Mouse (Mus musculus): ENCODE results near the gene Scarb2. TPM values are rescaled to one million over a fixed set of nuclear protein-coding genes. Genes with fewer than 3 reads are reported as not detected.

The Scarb2 gene
- total RNA-seq, 1 experiment, result 39.0 TPM

DNA sequence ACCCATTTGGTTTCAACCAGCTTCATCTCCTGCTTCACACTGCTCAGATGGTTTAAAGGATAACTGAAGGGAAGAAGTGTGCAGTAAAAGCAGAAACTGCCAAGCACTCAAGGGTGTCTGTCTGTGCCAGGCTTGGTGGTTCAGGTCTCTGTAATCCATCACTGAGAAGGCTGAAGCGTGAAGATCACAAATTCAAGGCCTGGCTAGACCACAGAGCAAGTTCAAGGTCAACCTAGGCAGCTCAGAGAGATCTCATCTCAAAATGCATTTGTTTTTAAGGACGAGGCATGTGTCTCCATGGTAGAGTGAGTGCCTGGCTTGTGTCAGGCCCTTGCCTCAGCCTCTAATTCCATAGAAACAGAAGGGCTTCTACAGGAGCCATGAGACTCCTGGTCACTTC lies 61.6 kb downstream of the Scarb2 start:
- H3K27ac ChIP-seq (ENCODE audit: insufficient read depth, low read depth, low read length, poor library complexity, severe bottlenecking), result no peak overlapping the region
- H3K9ac ChIP-seq (ENCODE audit: insufficient read depth, low read depth, low read length, poor library complexity, severe bottlenecking), result no peak overlapping the region
- H3K9me3 ChIP-seq (ENCODE audit: control insufficient read depth, insufficient read depth, low read depth, low read length), result no peaks in the 10 kb centered on the region
- H3K4me1 ChIP-seq (ENCODE audit: control insufficient read depth in 2 of 2, insufficient read depth in 2 of 2, low read length in 2 of 2, poor library complexity in 1 of 2), result no peaks in the 10 kb centered on the region
- peaks cover 31% of the 10 kb centered on the region for H3K36me3 ChIP-seq (ENCODE audit: control insufficient read depth, insufficient read depth, low read length, poor library complexity, severe bottlenecking)
- no peak for DNase-seq (ENCODE audit: low read depth, low spot score)
- TF ChIP-seq HCFC1 (IDR thresholded peaks at IDR 0.05; ENCODE audit: borderline replicate concordance, insufficient read depth, low read length) (no peak), MAFK (IDR thresholded peaks at IDR 0.05; ENCODE audit: insufficient read depth, low read depth, low read length) (no peak), CHD2 (IDR thresholded peaks at IDR 0.05; ENCODE audit: low read depth, low read length) (no peak), ZC3H11A (IDR thresholded peaks at IDR 0.05; ENCODE audit: borderline replicate concordance, low read depth, low read length) (no peak), ZNF384 (IDR thresholded peaks at IDR 0.05; ENCODE audit: low read depth, low read length) (no peak)
- in situ Hi-C loops (cut with MboI; ENCODE audit: low sequenced_read_pairs in 2 of 2, unreplicated experiment in 2 of 2), result no loop called here
- H3K4me3 ChIP-seq (ENCODE audit: insufficient read depth in 1 of 2, low read depth in 1 of 2, low read length in 2 of 2, poor library complexity in 1 of 2, severe bottlenecking in 1 of 2), result no peak overlapping the region

DNA sequence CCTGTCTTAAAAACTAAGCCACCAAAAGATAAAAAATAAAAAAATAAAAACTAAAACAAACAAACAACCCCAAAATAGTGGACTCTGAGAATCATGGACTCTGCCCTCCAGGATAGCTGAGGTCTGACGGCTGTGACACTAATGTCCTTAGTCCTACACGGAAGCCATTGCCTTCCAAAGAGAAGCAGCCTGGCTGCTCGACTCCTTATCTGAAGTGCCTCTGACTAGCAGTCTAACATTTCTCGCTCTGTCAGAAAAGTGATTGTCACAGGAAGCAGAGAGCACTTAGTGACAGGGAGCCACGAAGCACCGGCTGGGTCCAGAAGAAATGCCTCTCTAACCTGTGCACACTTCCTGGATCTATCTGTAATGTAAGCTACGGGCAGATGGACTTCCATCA lies 63.7 kb downstream of the Scarb2 start:
- Histone ChIP-seq H3K4me3 (ENCODE audit: insufficient read depth in 1 of 2, low read depth in 1 of 2, low read length in 2 of 2, poor library complexity in 1 of 2, severe bottlenecking in 1 of 2) (no peak overlapping the region), H3K4me1 (ENCODE audit: control insufficient read depth in 2 of 2, insufficient read depth in 2 of 2, low read length in 2 of 2, poor library complexity in 1 of 2) (peaks cover 0 to under 1% of the 10 kb centered on the region in 2 experiments; a peak in 1 of 4 replicates), H3K36me3 (ENCODE audit: control insufficient read depth, insufficient read depth, low read length, poor library complexity, severe bottlenecking) (peaks cover 17% of the 10 kb centered on the region), H3K27ac (ENCODE audit: insufficient read depth, low read depth, low read length, poor library complexity, severe bottlenecking) (no peak overlapping the region), H3K9me3 (ENCODE audit: control insufficient read depth, insufficient read depth, low read depth, low read length) (no peaks in the 10 kb centered on the region), H3K9ac (ENCODE audit: insufficient read depth, low read depth, low read length, poor library complexity, severe bottlenecking) (no peak overlapping the region)
- DNase-seq (ENCODE audit: low read depth, low spot score), result no peak
- TF ChIP-seq CHD2 (IDR thresholded peaks at IDR 0.05; ENCODE audit: low read depth, low read length) (no peak), ZC3H11A (IDR thresholded peaks at IDR 0.05; ENCODE audit: borderline replicate concordance, low read depth, low read length) (no peak), ZNF384 (IDR thresholded peaks at IDR 0.05; ENCODE audit: low read depth, low read length) (no peak), MAFK (IDR thresholded peaks at IDR 0.05; ENCODE audit: insufficient read depth, low read depth, low read length) (no peak), HCFC1 (IDR thresholded peaks at IDR 0.05; ENCODE audit: borderline replicate concordance, insufficient read depth, low read length) (no peak)
- in situ Hi-C loops (cut with MboI; ENCODE audit: low sequenced_read_pairs in 2 of 2, unreplicated experiment in 2 of 2), result no loop called here

DNA sequence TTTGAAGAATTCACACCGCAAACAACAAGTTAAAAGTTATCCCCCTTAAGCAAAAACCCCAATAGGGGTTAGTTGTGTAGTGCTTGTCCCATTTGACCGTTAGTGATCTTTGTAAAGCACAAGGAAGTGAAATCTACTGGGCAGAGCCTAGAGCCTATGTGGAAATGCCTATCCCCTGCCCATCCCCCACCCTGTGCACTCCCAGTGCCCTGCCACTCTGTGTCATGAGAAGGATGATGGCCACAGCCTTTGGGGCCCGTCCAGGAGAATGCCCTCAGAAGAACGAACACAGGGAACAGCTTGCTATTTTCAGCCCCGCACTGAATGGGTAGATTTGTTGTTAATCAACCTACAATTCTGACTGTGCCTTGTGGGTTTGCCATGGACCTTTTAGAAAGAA lies 65.1 kb downstream of the Scarb2 start:
- no peak for TF ChIP-seq MAFK (IDR thresholded peaks at IDR 0.05; ENCODE audit: insufficient read depth, low read depth, low read length)
- no peak for TF ChIP-seq HCFC1 (IDR thresholded peaks at IDR 0.05; ENCODE audit: borderline replicate concordance, insufficient read depth, low read length)
- DNase-seq (ENCODE audit: low read depth, low spot score), result no peak
- peaks cover 8% of the 10 kb centered on the region for H3K36me3 ChIP-seq (ENCODE audit: control insufficient read depth, insufficient read depth, low read length, poor library complexity, severe bottlenecking)
- peaks cover 0 to 2% of the 10 kb centered on the region in 2 experiments; a peak in 1 of 4 replicates for H3K4me1 ChIP-seq (ENCODE audit: control insufficient read depth in 2 of 2, insufficient read depth in 2 of 2, low read length in 2 of 2, poor library complexity in 1 of 2)
- in situ Hi-C loops (cut with MboI; ENCODE audit: low sequenced_read_pairs in 2 of 2, unreplicated experiment in 2 of 2), result no loop called here
- no peak overlapping the region for H3K9ac ChIP-seq (ENCODE audit: insufficient read depth, low read depth, low read length, poor library complexity, severe bottlenecking)
- no peaks in the 10 kb centered on the region for H3K9me3 ChIP-seq (ENCODE audit: control insufficient read depth, insufficient read depth, low read depth, low read length)
- H3K4me3 ChIP-seq (ENCODE audit: insufficient read depth in 1 of 2, low read depth in 1 of 2, low read length in 2 of 2, poor library complexity in 1 of 2, severe bottlenecking in 1 of 2), result no peak overlapping the region
- no peak overlapping the region for H3K27ac ChIP-seq (ENCODE audit: insufficient read depth, low read depth, low read length, poor library complexity, severe bottlenecking)

DNA sequence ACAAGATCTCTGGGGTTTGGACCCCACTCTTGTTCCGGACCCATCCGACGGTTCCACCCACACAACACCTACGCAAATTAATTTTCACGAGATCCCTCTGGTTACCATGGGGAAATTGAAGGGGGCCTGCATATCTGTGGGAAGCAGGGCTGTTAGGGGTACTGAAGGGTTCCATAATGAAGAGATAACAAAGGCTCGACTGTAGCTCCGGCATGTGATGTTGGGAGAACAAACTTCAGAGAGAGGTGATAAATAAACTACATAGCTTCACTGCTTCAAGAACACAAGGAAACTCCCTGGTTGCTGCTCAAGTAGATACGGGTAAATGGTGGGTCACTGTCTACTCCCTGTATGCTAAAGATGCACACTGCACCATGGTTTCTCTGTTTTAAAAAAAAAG lies 68.1 kb downstream of the Scarb2 start:
- TF ChIP-seq ZNF384 (IDR thresholded peaks at IDR 0.05; ENCODE audit: low read depth, low read length) (no peak), MAFK (IDR thresholded peaks at IDR 0.05; ENCODE audit: insufficient read depth, low read depth, low read length) (no peak), CHD2 (IDR thresholded peaks at IDR 0.05; ENCODE audit: low read depth, low read length) (no peak)
- Histone ChIP-seq H3K9ac (ENCODE audit: insufficient read depth, low read depth, low read length, poor library complexity, severe bottlenecking) (no peak overlapping the region), H3K4me3 (ENCODE audit: insufficient read depth in 1 of 2, low read depth in 1 of 2, low read length in 2 of 2, poor library complexity in 1 of 2, severe bottlenecking in 1 of 2) (no peak overlapping the region), H3K9me3 (ENCODE audit: control insufficient read depth, insufficient read depth, low read depth, low read length) (no peaks in the 10 kb centered on the region), H3K4me1 (ENCODE audit: control insufficient read depth in 2 of 2, insufficient read depth in 2 of 2, low read length in 2 of 2, poor library complexity in 1 of 2) (peaks cover 0 to 3% of the 10 kb centered on the region in 2 experiments; a peak in 1 of 4 replicates), H3K27ac (ENCODE audit: insufficient read depth, low read depth, low read length, poor library complexity, severe bottlenecking) (no peak overlapping the region), H3K36me3 (ENCODE audit: control insufficient read depth, insufficient read depth, low read length, poor library complexity, severe bottlenecking) (no peaks in the 10 kb centered on the region)
- DNase-seq (ENCODE audit: low read depth, low spot score), result no peak
- in situ Hi-C loops (cut with MboI; ENCODE audit: low sequenced_read_pairs in 2 of 2, unreplicated experiment in 2 of 2), result no loop called here

DNA sequence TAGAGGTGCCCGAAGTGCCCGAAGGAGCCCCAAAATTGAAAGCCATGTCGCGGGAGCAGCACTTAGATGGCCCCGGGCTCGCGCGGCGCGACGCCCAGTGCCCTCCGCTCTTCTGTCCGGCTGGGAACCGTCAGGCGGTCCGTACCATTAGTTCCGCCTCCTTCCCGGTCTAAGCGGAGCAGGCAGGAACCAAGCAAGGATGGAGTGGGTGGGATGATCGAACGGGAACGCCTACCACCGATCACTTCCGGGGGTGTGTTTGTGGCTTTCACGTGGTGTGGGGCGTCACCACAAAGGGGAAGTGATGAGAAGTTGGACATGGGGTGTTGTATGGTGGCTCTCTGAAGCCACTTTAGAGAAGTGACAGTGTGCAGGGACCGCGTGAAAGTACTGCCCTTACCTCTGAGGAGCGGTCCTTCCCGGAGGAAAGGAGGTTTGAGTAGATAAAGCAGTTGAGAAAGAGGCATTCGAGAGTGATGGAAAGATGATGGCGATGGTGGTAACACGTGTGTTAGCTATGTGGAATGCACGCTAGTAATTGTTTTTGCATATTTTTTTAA lies 71.5 kb downstream of the Scarb2 start, which contains the start of gene Nup54:
Gene Nup54 (minus strand): TSS at position 195 of the 560 bp plus-strand sequence.
- TF ChIP-seq HCFC1 (IDR thresholded peaks at IDR 0.05; ENCODE audit: borderline replicate concordance, insufficient read depth, low read length), result peak; percentile 90
- TF ChIP-seq CHD2 (IDR thresholded peaks at IDR 0.05; ENCODE audit: low read depth, low read length), result no peak
- Histone ChIP-seq H3K4me3 (ENCODE audit: insufficient read depth in 1 of 2, low read depth in 1 of 2, low read length in 2 of 2, poor library complexity in 1 of 2, severe bottlenecking in 1 of 2) (peak within 1 kb of the TSS; percentile 83 to 98), H3K36me3 (ENCODE audit: control insufficient read depth, insufficient read depth, low read length, poor library complexity, severe bottlenecking) (peaks cover 7% of the 10 kb centered on the region), H3K27ac (ENCODE audit: insufficient read depth, low read depth, low read length, poor library complexity, severe bottlenecking) (peak within 1 kb of the TSS; percentile 81), H3K4me1 (ENCODE audit: control insufficient read depth in 2 of 2, insufficient read depth in 2 of 2, low read length in 2 of 2, poor library complexity in 1 of 2) (peaks cover 0 to 3% of the 10 kb centered on the region in 2 experiments; a peak in 2 of 4 replicates), H3K9ac (ENCODE audit: insufficient read depth, low read depth, low read length, poor library complexity, severe bottlenecking) (peak within 1 kb of the TSS; percentile 97), H3K9me3 (ENCODE audit: control insufficient read depth, insufficient read depth, low read depth, low read length) (no peaks in the 10 kb centered on the region)
- in situ Hi-C loops (cut with MboI; ENCODE audit: low sequenced_read_pairs in 2 of 2, unreplicated experiment in 2 of 2), result no loop called here
- peak; percentile 95 for DNase-seq (ENCODE audit: low read depth, low spot score)

Data from ES-E14 (cell line).